Mouse (Mus musculus) thymus, postnatal 10 days (tissue): ENCODE data around the gene Prkd2.

Experiments used
- DNase-seq, 2 experiments: peaks; one replicate each; pipeline ENCODE4 v3.0.0; 2021; ENCODE audit warnings: low spot score in 2 of 2

Gene Prkd2

GRCm38 (mm10) chr7:16893612-16894011 lies 50.9 kb downstream of the Prkd2 start:
- DNase-seq, result no peak

DNA sequence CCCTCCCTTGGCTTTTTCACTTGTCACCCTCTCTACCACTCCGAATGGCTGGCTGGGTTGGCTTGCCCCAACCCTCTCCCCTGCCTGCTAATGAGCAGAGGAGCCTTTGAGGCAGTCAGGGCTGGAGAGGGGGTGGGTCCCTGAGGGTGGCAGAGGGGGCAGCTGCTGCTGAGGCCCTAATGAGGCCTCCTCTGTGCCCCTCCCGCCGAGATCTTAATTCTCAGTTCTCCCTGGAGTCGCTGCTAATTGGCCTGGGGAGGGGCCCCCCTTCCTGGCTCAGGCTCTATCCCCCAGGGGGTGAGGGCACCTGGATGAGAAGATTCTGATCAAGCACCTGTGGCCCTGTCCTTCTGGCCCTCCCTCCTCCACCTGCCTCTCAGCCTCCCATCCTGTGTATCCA lies 51.6 kb downstream of the Prkd2 start:
- no peak for DNase-seq

GRCm38 (mm10) chr7:16895000-16895399 lies 52.3 kb downstream of the Prkd2 start:
- DNase-seq, result peak; percentile 53 to 67

DNA sequence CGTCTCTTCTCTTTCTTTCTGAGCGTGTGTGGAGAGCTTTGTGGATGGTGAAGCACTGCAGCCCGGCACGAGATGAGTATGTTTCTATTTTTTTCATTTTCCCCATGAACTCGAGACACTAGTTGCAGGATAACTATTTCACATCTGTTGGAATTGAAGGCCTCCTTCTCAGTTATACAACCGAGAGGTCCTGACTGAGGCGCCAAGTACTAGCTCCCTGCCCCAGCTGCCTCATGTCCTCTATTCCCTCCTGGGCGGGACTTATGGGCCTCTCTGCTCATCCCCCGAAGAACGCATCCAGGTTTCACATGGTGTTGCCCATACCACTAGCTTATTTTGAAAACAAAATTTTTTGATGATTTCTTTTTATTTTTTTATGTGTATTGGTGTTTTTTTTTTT lies 52.8 kb downstream of the Prkd2 start:
- DNase-seq, result no peak

DNA sequence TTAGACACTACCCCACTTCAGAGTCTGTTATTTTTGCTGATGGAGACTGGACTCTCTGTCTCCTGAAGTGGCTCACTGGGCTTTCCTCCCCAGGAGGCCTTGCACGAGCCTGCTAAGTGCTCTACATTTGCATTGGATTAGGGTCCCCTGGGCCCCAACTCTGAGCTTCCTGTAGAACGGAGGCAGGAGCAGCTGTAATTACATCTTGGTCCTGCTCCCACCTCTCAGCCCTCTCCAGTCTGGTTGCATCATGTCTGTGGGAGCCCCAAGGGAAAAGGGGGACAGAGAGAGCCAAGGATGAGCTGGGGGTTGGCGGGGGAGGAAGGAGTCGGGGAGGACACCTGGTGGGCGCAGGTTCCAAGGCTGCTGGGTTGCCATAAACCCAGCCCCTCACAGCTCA lies 57.8 kb downstream of the Prkd2 start:
- DNase-seq, result no peak

GRCm38 (mm10) chr7:16903439-16903955 lies 60.8 kb downstream of the Prkd2 start:
- no peak for DNase-seq

DNA sequence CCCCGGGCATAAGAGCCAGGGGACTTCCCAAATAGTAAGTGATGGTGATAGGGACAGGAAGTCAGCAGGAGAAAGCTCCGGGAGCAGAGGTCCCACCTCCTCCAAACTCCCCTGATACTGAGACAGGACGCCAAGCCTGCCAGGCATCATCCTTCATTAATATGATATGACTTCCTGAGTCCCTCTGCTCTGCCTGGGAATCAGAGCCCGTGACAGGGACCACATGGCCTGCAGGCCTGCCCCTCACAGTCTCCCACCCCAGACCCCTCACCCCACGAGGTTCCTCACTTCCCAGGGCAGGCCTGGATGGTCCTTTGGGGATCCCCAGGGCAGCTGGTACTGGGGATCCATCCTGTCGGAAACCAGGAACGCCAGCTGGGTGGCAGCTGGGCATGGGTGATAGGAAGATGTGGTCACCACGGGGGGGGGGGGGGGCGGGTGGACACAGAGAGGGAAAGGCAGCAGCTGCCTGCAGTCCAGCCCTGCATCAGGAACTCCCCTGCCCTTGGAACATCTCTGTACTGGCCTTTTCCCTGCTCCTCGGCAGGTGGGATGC lies 61.5 kb downstream of the Prkd2 start:
- no peak for DNase-seq

- DNase-seq, result no peak
These were observed 62.9 kb downstream of the Prkd2 start for GRCm38 (mm10) chr7:16905491-16906021.

DNA sequence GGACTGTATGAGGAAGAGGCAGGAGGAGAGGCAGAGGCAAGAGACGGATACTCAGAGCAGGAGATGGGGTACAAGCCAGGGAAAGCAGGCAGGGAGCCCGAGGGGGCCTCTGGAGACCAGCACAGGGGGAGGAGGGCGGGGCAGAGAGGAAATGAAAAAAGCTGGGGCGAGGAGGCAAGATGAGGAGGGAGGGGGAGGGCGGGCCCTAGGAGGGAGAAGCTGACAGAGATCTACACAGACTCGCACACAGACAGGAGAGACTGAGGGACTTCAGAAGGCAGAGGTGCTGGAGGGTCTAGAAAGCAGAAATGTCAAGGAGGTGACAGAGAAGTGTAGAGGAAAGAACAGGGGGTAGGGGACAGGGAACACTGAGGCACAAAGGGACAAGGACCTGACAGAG lies 63.6 kb downstream of the Prkd2 start, which contains the start of gene Ptgir:
Gene Ptgir (plus strand): TSS at position 210 of the 400 bp plus-strand sequence.
- DNase-seq, result peak in 1 of 2 experiments; percentile 52

DNA sequence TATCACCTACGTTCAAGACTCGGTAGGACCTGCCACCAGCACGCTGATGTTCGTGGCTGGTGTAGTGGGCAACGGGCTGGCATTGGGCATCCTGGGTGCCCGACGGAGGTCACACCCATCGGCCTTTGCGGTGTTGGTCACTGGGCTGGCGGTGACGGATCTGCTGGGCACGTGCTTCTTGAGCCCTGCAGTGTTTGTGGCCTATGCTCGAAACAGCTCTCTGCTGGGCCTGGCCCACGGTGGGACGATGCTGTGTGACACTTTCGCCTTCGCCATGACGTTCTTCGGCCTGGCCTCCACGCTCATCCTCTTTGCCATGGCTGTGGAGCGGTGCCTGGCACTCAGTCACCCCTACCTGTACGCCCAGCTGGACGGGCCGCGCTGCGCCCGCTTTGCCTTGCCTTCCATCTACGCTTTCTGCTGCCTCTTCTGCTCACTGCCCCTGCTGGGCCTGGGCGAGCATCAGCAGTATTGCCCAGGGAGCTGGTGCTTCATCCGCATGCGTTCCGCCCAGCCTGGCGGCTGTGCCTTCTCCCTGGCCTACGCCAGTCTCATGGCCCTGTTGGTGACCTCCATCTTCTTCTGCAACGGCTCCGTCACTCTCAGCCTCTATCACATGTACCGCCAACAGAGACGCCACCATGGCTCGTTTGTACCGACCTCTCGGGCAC lies 64.3 kb downstream of the Prkd2 start:
- DNase-seq, result no peak

DNA sequence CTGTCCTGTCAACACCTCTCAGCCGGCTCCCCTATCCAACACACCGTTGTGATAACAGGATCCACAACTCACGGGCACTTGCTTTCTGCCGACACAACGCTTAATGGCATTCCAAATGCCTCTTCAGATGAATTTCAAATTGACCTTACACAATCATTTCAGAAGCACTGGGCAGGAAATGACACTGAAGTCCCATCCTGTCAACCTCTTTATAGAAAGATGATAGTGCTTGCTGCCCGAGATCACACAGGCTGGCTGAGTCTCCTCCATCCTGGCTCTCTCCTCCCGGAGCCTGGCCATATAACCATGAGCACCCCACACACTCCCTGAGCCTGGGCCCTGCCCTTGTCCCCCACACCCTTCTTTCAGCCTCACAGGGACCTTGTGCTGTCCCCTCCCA lies 65.1 kb downstream of the Prkd2 start:
- no peak for DNase-seq

DNA sequence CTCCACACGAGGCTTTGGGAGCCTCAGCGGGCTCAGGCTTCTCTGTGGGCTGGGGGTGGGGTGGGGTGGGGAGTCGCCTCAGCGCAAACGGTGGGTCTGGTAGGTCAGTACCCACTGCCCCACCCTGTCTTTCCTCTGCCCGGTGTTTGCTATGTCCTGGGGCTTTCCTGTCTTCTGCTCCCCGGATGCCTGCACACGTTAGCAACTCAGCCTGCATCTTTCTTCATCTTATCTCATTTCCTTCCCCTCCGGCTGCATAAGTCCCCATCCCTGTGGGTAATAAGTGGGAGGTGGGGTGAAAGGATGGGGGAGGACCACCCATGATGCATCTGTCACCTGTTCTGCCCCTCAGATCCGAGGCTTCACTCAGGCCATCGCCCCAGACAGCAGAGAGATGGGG lies 65.7 kb downstream of the Prkd2 start:
- no peak for DNase-seq

DNA sequence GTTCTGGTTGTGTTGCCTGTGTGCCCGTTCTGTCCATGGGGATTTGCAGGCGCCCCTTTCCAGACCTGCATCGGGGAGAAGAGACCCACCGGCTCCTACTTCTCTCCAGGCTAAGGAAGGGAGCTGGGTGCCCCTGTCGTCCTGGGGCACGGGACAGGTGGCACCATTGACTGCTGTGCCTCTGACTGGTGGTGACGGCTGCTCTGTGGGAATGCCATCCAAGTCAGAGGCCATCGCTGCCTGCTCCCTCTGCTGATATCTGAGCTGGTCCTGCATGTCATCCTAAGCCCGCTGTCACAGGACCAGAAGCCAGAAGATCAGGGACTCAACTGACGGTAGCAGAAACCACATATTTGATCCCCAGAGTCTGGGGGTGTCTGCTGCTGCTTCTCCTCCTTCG lies 66.2 kb downstream of the Prkd2 start:
- DNase-seq, result no peak

DNA sequence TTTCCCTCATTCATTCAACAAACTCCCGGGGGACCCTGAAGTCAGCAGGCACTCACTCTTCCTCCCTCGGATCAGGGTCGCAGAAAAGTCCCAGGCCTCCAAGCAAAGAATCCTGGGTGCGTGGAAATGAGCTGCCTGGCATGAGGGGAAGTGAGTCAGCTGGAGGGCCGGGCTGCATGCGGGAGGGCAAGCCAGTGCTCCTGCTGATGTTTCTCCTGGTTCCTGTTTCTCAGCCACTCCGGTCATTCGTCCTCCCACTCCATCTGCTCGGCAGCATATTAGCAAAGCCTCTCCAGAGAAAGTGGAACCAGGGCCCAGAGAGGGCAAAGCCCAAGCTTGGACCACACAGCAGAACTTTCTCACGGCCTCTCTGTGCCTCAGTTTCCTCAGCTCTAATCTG lies 67.2 kb downstream of the Prkd2 start:
- DNase-seq, result no peak

GRCm38 (mm10) chr7:16911904-16912303 lies 69.2 kb downstream of the Prkd2 start:
- no peak for DNase-seq

- DNase-seq, result no peak
These were observed 69.7 kb downstream of the Prkd2 start for GRCm38 (mm10) chr7:16912360-16912759.

DNA sequence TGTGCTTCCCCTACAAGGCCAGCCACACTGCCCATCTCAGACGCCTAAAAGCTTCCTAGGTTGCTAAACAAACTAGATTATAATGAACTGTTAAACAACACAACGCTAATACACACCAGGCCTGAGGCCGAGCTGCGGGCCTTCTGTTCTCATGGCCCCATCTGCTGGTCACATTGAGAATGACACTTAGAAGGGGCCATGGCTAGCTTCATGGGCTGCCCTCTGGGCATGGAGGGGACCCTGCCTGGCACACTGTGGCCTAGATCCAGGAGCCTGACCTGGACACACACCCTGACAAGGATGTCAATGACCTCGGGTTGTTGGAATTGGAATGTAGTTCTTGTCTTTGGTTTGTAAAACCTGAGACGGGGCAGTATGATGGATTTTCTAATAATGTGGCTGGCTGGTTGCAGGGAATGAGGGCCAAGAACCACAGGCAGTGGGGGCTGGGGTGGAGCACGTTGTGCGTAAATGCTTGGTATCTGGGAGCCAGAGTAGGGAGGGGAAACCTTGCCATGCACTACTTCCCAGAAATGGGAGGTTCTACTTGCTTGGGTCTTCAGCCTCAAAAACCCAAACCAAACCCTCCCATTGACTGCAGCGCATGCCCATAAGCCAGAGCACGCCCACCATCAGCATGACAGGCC lies 71.2 kb downstream of the Prkd2 start:
- peak; percentile 46 to 68 for DNase-seq

DNA sequence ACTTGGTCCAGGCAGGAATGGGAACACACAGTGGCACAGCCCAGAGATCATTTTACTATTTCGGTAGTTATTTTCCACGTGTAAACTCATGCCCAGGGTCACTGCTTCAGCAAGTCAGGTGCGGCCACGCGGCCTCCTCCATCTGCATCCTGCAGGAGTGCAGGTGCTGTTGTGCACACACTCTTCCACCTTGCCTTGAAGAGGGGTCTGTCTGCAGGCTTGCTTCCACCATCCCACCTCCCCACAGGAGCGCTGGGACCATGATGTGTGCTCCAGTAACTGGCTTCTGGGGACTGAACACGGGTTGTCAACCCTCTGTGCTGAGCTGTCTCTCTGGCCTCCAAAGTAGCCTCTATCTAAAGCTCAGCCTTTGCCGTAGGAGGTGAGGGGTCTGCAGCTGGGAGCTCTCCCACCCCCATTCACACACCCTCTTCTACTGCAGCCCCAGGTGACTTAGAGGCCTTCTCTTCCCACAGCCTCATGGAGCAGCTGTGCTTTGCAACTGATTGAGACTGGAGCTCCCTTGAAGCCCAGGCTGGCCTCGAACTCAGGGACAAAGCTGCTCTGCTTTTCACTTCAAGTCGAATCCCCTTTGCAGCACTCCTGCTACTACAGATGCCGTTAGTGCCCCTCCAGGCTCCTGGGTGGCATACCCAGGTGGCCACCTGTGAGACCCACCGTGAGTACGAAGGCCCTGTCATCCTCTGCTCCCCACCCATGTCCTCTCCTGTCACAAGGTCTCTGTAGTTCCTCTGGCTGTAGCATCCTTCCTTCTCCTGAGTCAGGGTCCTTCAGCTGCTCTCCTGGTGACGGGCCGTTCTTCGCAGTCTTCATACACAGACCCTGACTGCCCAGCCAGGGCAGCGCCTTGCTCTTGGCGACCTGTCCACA lies 72.0 kb downstream of the Prkd2 start:
- DNase-seq, result no peak

GRCm38 (mm10) chr7:16915461-16916340 lies 73.0 kb downstream of the Prkd2 start:
- no peak for DNase-seq

GRCm38 (mm10) chr7:16916342-16917265 lies 73.9 kb downstream of the Prkd2 start:
- DNase-seq, result no peak
